Mouse (Mus musculus): ENCODE data around the gene Dmrta2.

Dmrta2 gene

DNA sequence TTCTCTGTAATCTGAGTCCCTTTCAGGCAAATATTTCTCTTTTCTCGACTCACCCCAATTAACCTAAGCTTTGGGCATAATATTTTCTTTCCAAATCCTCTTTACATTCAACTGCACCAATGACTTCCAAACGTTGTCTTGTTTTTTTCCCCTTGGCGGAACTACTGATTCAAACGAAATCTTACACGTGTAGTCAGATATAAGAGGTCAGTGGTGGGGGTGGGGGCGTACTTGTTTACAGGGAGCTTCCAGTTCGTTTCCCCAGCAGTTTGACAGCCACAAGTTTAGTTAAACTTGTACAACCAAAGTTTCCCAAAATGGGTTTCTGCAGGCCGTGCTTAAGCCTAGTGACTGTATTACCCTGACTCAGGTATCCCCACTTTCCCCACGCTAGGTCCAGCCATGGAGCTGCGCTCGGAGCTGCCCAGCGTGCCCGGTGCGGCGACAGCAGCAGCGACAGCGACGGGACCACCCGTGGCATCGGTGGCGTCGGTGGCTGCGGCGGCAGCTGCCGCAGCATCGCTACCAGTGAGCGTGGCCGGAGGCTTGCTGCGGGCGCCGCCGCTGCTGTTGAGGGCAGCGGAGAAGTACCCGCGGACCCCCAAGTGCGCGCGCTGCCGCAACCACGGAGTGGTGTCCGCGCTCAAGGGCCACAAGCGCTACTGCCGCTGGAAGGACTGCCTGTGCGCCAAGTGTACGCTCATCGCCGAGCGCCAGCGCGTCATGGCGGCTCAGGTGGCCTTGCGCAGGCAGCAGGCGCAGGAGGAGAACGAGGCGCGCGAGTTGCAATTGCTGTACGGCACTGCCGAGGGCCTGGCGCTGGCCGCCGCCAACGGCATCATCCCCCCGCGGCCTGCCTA lies 1.8 kb downstream of the Dmrta2 start:
- in situ Hi-C loops (cut with MboI, MseI) = no loop called here

DNA sequence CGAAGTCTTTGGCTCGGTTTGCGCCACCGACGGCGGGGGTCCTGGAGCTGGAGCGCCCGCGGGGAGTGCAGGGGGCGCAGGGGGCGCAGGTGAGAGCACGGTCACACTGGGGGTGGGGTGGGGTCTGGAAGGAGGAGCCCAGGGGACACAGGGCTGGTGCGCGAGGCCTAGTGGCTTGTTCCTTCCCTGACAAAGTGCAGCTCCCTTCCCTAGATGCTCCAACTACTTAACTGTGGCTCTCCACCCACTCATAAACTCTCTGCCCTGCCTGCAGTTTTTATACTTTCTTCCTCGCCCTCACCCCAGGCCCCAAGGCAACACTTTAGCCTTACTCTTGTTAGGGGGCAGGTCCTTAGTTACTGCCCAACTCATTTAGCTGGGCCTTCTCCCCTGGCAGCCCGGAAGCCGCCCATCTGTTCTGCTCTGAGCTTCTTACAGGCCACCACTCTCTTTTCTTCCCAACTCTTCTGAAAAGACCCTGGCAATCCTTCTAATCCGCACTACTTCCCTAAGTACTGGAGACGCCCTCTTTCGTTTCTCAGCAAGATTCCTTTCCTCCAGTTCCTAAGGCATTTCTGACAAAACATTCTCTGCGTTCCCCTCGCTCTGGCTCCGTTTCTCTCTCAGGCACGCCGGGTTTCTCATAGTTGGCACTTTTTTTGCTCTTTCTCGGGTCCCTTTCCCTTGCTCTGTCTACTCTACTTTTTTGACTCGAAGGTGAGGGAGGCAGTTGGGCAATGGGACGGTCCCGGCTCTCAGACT lies 2.6 kb downstream of the Dmrta2 start:
- in situ Hi-C loops (cut with MboI, MseI) = no loop called here

- in situ Hi-C loops (cut with MboI, MseI) = no loop called here
Measured at GRCm38 (mm10) chr4:109981083-109981870, 3.4 kb downstream of the Dmrta2 start.

GRCm38 (mm10) chr4:109981871-109982680 lies 4.2 kb downstream of the Dmrta2 start:
- in situ Hi-C loops (cut with MboI, MseI) = no loop called here

- in situ Hi-C loops (cut with MboI, MseI) = no loop called here
Measured at GRCm38 (mm10) chr4:109982681-109983265, 4.9 kb downstream of the Dmrta2 start.

GRCm38 (mm10) chr4:109983281-109984001 lies 5.6 kb downstream of the Dmrta2 start:
- in situ Hi-C loops (cut with MboI, MseI) = no loop called here

GRCm38 (mm10) chr4:109984011-109984411 lies 6.2 kb downstream of the Dmrta2 start:
- in situ Hi-C loops (cut with MboI, MseI) = no loop called here

DNA sequence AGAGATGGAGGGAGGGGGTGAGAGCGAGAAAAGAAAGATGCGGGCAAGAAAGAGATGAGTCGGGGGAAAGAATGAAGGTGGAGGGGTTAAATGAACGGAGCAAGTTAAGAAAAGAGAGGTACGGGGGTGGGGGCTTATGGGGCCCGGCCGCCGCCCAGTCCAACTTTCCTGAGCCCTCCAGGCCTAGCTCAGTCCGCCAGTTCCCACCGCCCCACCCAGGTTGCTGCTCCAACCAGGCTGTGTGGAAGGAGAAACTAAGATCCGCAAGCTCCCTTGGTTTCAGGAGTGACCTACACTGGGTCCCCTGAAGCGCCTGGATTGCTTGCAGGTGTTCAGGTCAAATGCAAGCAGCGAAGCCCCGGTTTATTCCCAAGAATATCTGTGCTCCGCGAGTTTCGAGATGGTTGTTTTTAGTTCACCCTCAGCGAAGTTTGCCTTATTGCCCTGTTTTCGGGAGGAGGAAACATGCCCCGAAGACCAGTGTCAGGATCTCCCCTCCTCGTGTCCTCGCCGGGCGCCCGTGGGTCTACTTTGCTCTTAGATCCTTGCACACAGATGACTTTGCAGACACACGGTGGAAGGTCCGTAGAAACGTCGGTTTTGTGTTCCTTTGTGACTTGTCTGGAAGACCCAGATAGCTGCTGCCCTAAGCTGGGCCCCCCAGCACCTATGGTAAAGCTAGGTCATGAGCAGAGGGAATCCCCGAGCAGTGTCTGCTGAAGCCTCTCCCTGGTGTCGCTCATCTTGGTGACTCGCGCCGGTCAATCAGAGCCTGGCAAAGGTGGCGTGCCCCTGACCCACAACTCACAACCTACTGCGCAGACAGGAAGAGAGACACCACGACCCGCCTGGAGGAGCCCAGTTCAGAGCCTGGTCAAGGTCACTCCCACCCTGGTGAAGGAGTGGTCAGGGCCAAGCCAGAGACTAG lies 6.9 kb downstream of the Dmrta2 start:
- in situ Hi-C loops (cut with MboI, MseI) = no loop called here

DNA sequence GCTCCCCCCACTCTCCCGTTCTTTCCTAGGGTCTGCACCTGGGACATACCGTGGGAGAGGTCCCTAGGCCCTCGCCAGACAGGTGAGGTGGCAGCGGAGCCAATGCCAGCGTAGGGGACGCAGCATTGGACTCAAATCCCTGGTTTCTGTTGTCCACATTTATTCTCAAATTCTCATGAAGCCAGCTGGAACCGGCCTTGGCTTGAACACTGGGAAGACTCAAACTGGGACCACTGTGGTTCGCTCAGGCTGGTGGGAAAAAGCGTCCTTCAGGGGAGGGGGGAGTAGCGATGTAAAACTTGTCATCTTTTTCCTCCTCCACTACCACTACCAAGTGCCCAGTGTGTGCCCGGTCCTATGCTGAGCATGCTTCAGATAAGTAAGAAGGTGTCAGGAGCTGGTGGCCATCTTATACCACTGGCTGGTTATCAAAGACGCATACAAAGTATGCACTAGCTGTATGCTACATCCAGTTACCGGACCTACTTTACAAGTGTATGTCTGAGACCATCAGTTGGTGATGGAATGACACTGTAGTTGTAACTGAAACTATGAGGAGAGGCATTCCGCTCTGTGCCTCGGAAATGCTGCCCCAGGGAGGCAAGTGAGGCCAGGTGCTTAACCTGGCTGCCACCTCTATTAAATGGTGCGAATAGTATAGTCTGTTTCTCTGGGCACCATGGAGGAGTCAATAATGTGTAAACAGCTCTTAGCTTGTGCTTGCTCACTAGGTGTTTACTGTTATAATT lies 7.7 kb downstream of the Dmrta2 start:
- in situ Hi-C loops (cut with MboI, MseI) = no loop called here

DNA sequence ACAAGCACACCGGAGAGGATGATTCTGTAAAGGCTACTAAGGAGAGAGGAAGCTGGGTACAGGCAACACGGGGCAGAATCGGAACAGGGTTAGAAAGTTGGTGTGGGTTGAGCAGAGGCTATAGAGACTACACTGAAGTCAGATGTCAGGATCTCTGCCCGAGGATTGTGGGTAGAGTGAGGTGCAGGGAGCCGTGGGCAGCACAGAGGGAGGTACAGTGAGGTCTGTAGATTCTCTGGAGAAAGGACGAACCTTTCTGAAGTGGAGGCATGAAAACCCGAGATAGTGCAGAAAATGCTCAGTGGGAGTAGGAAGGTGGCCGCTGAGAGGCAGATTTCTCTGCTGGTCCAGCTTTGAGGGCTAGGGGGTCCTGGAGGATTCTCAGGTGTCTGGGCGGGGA lies 8.4 kb downstream of the Dmrta2 start:
- in situ Hi-C loops (cut with MboI, MseI) = no loop called here

DNA sequence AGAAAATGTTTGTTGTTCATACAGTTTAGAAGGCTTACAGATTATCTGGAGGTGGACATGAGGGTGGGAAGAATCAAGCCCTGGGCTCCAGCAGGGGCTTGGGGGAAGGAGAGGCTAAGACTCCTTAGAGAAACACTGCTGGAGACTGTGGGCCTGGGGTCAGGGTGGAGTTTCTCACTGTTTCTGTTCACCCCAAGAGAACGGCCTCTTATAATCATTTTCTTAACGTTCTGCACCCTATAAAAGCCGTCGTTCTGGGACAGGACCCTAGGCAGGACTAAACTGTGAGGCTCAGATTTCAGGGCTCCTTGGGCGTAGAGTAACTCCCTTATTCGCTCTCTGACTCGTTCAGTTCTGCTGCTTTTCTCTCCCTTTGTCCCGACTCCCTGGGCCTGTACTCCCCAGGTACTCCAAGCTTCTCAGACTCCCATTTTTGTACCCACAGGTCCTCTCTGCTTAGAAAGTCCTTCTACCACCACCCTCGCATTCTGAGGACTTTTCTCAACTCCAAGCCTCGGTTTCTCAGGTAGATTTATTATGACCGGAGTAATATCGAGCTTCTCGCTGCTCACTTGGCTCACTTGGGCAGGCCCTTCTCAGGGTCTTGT lies 9.0 kb downstream of the Dmrta2 start:
- in situ Hi-C loops (cut with MboI, MseI) = no loop called here

GRCm38 (mm10) chr4:109987560-109988362 lies 9.9 kb downstream of the Dmrta2 start:
- in situ Hi-C loops (cut with MboI, MseI) = no loop called here

- in situ Hi-C loops (cut with MboI, MseI) = no loop called here
Measured at GRCm38 (mm10) chr4:109988411-109988810, 10.6 kb downstream of the Dmrta2 start.

GRCm38 (mm10) chr4:109989213-109989612 lies 11.4 kb downstream of the Dmrta2 start:
- in situ Hi-C loops (cut with MboI, MseI) = no loop called here

GRCm38 (mm10) chr4:110006044-110006443 lies 28.2 kb downstream of the Dmrta2 start:
- in situ Hi-C loops (cut with MboI, MseI) = loop anchor here in 1 of 2 experiments (25.0 kb wide), 1 partner anchor 419 kb away; no protein-coding TSS in a partner anchor

DNA sequence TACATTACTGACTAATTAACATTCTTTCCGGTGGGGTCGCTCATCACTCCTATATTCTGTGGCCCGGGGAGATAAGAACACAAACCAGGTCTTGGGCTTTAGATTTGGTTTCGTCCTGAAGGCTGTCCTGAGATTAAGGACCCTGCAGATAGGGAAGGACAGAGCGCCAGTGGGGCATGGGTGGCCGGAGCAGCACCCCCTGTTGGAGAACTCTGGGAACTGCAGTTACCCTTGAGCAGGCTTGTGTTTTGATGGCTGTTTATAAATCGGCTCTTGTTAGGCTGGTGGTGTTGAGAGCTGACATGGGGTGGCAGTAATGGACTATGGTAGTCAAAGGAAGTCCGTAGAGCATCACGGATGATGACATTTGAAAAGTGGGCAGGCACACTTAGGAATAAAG lies 41.3 kb downstream of the Dmrta2 start:
- in situ Hi-C loops (cut with MboI, MseI) = loop anchor here (5.0 to 25.0 kb wide), 2 partner anchors 272 to 432 kb away; no protein-coding TSS in a partner anchor

- in situ Hi-C loops (cut with MboI, MseI) = loop anchor here (5.0 to 25.0 kb wide), 3 partner anchors 263 to 515 kb away; no protein-coding TSS in a partner anchor
Measured at GRCm38 (mm10) chr4:110020255-110020654, 42.4 kb downstream of the Dmrta2 start.
